Mouse (Mus musculus): ENCODE results near the gene Srsf7.
"Not testable (repeated sequence)": the region's sequence is repeated elsewhere in the genome, so short reads cannot be mapped to it uniquely, and the experiment has no call there.

Srsf7 gene

DNA sequence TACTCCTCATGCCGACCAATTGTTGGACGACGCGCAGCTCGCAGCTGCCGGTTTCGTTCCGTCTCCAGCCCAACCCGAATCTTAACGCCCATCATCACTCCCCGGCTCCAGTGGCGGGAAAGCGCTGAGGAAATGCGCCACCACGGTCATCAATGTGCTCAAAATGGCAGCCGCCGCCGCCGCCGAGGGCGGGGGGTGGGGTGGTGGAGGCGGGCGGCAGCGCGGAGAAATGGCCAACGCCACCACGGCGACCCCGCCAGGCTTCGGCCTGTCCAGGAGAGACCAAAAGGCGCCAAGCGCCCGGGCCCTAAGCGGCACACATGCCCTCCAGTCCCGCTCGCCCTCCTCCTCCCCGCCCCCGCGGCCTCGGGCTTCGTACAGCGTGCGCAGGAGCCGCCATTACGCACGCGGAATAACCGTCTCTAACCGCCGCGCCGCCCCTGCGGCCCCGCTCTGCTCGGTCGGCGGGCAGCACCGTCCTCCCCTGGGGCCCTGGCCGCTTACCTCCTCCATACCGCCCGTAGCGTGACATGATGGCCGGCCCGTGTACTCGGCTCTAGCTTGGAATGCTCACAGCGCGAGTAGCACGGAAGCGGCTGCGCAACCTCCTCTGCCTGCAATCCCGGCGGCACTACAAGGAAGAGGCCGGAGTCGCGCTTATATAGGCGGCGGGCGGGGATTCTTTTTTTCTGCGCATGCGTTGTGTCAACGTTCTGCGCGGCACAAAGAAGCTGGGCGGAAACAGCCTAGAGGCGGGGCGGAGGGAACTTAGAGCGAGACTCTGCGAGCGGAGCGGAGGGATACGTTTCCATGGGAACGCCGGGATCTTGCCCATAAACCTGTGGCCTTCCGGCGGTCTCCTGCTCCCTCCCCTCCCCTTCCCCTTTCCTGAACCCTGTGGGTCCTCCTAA is at the start of gene Srsf7, which contains the start of gene Ttc39d:
TSS of gene Srsf7 (minus strand) at position 637 of the 911 bp plus-strand sequence.
TSS of gene Ttc39d (plus strand) at position 790 of the 911 bp plus-strand sequence.
- peak; percentile 99 for DNase-seq

GRCm38 (mm10) chr17:80255208-80255607 is 48.1 kb upstream of the Srsf7 start:
- no peak for DNase-seq

DNA sequence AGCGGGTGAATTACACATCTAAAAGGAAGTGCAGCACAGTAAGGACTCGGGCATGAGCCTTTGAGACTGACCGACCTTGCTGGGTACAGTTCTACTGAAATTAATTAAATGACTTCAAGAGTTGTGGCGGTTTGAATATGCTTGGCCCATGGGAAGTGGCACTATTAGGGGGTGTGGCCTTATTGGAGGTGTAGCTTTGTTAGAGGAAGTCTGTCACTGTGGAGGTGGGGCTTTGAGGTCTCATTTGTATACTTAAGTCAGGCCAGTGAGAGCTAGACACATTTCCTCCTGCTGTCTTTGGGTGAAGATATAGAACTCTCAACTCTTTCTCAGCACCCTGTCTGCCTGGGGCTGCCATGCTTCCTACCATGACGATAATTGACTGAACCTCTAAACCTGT is 47.3 kb upstream of the Srsf7 start:
- DNase-seq, result peak in 1 of 2 experiments; percentile 3

DNA sequence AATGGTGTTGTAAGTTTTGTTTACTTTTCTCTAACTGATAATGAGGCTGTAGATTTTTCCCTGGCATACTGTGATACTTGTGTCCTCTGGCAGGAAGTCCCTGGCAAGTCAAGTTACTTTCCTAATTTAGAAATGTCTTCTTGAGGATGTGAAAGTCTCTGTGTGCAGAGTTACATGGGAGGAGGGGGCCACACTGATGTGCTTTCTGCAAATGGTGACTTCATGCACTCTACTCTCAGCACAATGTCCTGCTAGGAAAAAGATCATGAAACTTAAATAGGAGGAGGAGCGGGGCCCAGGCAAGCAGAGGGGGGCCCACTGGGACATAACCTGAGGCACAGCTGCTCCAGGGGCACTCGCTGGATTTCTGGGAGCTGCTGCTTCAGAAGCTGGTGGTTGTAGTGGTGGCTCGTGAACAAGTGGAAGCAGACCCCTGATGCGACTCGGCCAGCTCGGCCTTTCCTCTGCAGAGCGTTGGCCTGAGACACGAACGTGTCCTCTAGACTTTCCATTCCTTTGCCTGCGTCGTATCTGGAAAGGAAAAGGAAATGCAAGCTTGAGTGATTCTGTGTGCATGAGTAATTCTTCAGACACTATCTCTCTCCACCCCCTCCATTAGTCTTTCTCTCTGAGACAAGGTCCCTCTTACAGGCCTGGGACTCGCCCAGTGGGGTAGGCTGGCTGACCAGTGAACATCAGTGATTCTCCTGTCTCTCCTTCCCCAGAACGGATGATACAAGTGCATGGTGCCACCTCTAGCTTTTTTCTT is 45.8 kb upstream of the Srsf7 start:
- peak in 1 of 2 experiments; percentile 9 for DNase-seq

- no peak for DNase-seq
Observed at GRCm38 (mm10) chr17:80243116-80243515, 36.0 kb upstream of the Srsf7 start.

DNA sequence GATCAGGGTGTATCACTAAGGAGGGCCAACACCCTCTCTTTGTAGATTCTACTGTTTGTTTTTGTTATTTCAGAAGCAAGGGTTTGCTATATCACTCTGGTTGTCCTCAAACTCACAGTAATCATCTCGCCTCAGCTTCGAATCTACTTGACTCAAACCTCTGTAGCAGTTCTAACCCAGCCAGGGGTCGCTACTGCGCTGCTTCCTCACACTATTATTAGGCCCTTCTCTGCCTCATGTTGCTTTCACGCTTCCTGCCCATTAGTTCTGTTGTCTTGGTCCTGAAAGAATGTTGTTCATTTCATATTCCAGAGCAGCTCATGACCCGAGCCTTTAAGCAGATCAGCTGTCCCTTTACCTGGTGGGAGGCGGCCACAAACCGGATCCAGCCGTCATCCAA is 34.5 kb upstream of the Srsf7 start:
- no peak for DNase-seq

- DNase-seq, result no peak
Observed at GRCm38 (mm10) chr17:80237475-80237874, 30.4 kb upstream of the Srsf7 start.

GRCm38 (mm10) chr17:80236805-80237204 is 29.7 kb upstream of the Srsf7 start:
- DNase-seq, result peak; percentile 48 to 57

- DNase-seq, result no peak
Observed at GRCm38 (mm10) chr17:80235477-80235876, 28.4 kb upstream of the Srsf7 start.

DNA sequence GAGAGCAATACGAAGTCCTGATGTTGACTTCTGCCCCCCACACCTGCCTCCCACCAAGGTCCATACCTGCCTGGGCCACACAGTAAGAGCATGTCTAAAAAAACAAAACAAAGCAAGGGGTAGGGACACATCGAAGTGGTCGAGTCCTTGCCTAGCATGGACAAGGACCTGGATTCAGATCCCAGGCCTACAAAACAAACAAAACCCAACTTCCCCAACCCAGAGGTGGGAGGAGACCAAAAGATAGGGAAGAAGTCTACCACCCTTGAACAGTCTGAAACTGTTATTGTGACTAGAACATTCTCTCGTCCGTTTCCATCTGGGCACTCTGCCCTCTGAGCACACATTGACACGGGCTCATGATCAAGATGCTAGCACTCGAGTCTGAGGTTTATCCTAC is 27.3 kb upstream of the Srsf7 start:
- no peak for DNase-seq

- DNase-seq, result no peak
Observed at GRCm38 (mm10) chr17:80233844-80234243, 26.7 kb upstream of the Srsf7 start.

GRCm38 (mm10) chr17:80229396-80229795 is 22.3 kb upstream of the Srsf7 start:
- no peak for DNase-seq

- not testable (repeated sequence) for DNase-seq
Observed at GRCm38 (mm10) chr17:80225142-80225541, 18.0 kb upstream of the Srsf7 start.

DNA sequence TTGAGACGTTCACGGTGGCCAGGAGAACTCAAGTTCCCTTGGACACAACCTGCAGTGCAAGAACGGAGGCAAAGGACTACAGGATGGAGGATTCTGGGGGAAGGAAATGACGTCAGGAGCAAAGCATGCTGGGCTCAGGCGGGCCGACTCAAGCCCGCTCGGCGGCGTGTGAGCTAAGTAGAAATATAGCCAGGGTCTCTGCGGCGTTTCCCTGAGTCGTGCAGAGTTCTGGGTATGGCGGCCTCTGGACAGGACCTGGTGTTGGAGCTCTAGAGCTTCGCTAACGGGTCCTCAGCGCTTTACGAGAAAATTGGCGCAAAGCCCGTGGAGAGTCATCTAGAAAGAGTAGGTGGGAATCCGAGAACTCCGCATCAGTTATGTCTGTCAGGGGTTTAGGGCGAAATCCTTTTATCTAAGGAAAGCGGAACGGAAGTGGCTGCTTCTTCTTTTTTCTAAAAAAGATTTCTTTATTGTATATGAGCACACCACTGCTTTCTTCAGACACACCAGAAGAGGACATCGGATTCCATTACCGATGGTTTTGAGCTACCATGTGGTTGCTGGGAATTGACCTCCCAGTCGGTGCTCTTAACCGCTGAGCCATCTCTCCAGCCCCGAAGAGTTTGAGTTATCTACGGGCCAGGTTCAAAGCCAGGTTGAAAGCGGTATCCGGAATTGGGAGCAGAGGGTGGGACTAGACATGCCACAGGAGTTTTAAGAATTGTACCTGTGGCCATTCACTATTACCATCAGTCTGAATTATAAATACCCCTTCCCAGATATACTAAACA is 17.4 kb upstream of the Srsf7 start, which contains the start of gene Gemin6:
TSS of gene Gemin6 (plus strand) at position 116 of the 791 bp plus-strand sequence.
- peak; percentile 82 for DNase-seq

GRCm38 (mm10) chr17:80223829-80224228 is 16.7 kb upstream of the Srsf7 start:
- no peak for DNase-seq

- DNase-seq, result peak; percentile 51 to 56
Observed at GRCm38 (mm10) chr17:80221890-80222628, 15.0 kb upstream of the Srsf7 start.

DNA sequence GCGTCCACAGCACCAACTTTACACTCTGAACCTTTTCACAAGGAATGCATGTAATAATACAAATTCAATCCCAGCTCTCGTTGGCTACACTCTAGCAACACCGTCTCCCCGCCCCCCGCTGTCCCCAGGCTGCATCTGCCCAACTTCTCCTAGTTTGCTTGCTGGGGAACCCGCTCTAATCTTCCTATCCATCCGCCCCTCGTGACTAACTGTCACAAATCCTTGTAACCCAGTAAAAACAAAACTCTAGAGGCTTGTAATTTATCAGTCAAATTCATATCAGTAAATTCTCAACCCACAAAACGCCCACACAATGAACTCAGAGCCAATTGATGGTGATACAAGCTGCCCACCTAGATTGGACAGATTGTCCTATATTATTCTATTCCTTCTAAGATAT is 14.1 kb upstream of the Srsf7 start:
- DNase-seq, result no peak

DNA sequence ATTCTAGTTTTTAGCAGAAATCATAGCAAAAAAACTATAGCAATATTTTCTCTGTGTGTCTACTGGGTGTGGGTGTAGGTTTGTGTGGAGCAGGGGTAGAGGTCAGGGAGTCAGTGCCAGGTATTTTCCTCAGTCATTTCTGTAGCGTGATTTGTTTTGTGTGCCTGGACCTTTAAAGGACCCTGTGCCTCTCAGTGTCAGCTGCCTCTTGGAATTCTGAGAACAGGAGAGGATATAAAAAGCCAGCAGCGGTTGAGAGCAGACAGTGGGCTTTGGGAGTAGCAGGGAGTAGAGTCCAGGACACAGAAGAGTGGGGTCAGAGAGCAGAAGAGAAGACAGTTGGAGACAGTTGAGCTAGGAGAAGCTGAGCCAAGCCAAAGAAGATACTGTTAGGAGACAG is 13.0 kb upstream of the Srsf7 start:
- no peak for DNase-seq

GRCm38 (mm10) chr17:80213998-80214397 is 6.9 kb upstream of the Srsf7 start:
- not testable (repeated sequence) for DNase-seq

- DNase-seq, result peak; percentile 54 to 62
Observed at GRCm38 (mm10) chr17:80206301-80206670, 821 bp downstream of the Srsf7 start.

- peak; percentile 10 to 12 for DNase-seq
Observed at GRCm38 (mm10) chr17:80205657-80206056, 1.4 kb downstream of the Srsf7 start.

DNA sequence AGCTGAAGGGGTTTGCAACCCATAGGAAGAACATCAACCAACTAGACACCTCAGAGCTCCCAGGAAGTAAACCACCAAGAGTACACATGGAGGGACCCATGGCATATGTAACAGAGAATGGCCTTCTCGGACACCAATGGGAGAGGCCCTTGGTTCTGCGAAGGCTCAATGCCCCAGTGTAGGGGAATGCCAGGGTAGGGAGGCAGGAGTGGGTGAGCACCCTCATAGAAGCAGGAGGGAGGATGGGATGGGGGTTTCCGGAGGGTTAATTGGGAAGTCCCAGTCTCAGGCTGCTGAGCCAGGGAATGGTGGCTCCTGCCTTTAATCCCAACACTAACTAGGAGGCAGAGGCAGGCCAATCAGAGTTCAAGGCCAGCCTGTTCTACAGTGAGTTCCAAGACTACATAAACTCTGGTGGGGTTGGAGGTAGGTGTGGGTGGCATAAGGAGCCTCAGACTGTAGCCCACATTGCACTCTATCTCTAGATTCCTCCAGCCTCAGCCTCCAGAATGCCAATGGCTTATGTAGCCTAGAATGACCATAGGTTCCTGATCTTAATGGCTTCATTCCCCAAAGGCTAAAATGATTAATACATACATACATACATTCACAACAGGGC is 7.8 kb downstream of the Srsf7 start:
- no peak for DNase-seq
